Mouse (Mus musculus) limb, embryonic 14.5 days (tissue): ENCODE measurements around the gene Epdr1. TPM values are rescaled to one million over a fixed set of nuclear protein-coding genes. Genes with fewer than 3 reads are reported as not detected.
"Not testable (repeated sequence)": the region's sequence is repeated elsewhere in the genome, so short reads cannot be mapped to it uniquely, and the experiment has no call there.

Experiments
- ATAC-seq: fragments of 200-750 bp; cut with Nextera tagmentation; 2 replicates; pipeline ENCODE4 v1.8.0; 2017; ENCODE audit warnings: low read depth, moderate number of reproducible peaks, moderate TSS enrichment; ENCODE audit not compliant: low FRiP score
- DNase-seq: peaks from one replicate; pipeline ENCODE4 v3.0.0-alpha.2; 2015; ENCODE audit warnings: low spot score
- H3K27ac ChIP-seq: fragments of 300-500 bp; sonication (generic); replicated peaks from 2 replicates; pipeline ENCODE4 v1.5.1; 2014; ENCODE audit warnings: low read depth, mild to moderate bottlenecking, low read length, moderate library complexity, mixed read lengths
- H3K27me3 ChIP-seq: fragments of 300-500 bp; sonication (generic); 2 replicates; pipeline ENCODE4 v1.6.1; 2014; ENCODE audit warnings: low read length, mixed read lengths; ENCODE audit not compliant: control insufficient read depth, insufficient read depth
- H3K36me3 ChIP-seq: fragments of 300-500 bp; sonication (generic); 2 replicates; pipeline ENCODE4 v1.6.1; 2014; ENCODE audit warnings: mild to moderate bottlenecking, low read length, moderate library complexity, mixed read lengths; ENCODE audit not compliant: control insufficient read depth, insufficient read depth
- H3K4me1 ChIP-seq: fragments of 300-500 bp; sonication (generic); 2 replicates; pipeline ENCODE4 v1.6.1; 2014; ENCODE audit warnings: antibody characterized with exemption, low read length, mixed read lengths; ENCODE audit not compliant: control insufficient read depth, insufficient read depth
- H3K4me2 ChIP-seq: fragments of 300-500 bp; sonication (generic); replicated peaks from 2 replicates; pipeline ENCODE4 v1.6.1; 2014; ENCODE audit warnings: low read depth, mild to moderate bottlenecking, low read length, moderate library complexity; ENCODE audit not compliant: severe bottlenecking
- H3K4me3 ChIP-seq: fragments of 300-500 bp; sonication (generic); replicated peaks from 2 replicates; pipeline ENCODE4 v1.5.1; 2014; ENCODE audit warnings: low read length
- H3K9ac ChIP-seq: fragments of 300-500 bp; sonication (generic); 2 replicates; pipeline ENCODE4 v1.6.1; 2014; ENCODE audit warnings: mild to moderate bottlenecking, low read depth, low read length, moderate library complexity; ENCODE audit not compliant: severe bottlenecking
- H3K9me3 ChIP-seq: fragments of 300-500 bp; sonication (generic); 2 replicates; pipeline ENCODE4 v1.6.1; 2016; ENCODE audit warnings: low read length; ENCODE audit not compliant: control insufficient read depth
- POLR2A ChIP-seq: fragments of 200-500 bp; IDR thresholded peaks from 2 replicates; pipeline ENCODE4 v1.8.0; 2012; ENCODE audit warnings: inconsistent platforms, mild to moderate bottlenecking, moderate library complexity, borderline replicate concordance; ENCODE audit not compliant: insufficient read depth, insufficient read length; ENCODE audit errors: extremely low read depth
- WGBS: fragments of 180-500 bp; shearing (Covaris S2); extraction: QIAGEN DNeasy Blood & Tissue Kit; methylation state at CpG from one replicate; pipeline ENCODE4 v1.1.7; 2014; 5-methylcytosine and 5-hydroxymethylcytosine counted together
- polyA plus RNA-seq, 2 experiments: library from polyadenylated mRNA; depleted of rRNA in 1 of 2; stranded (reverse) in 1 of 2; unstranded in 1 of 2; fragments of >200 nt; fragmentation: Nextera tagmentation in 1 of 2; extraction: Ambion mirVana in 1 of 2; gene quantifications; 2 replicates each; pipeline versions ENCODE4 v1.2.1 to v1.2.3; 2012 to 2014

Gene Epdr1
- polyA plus RNA-seq, 2 experiments, result 12.4 to 16.3 TPM

DNA sequence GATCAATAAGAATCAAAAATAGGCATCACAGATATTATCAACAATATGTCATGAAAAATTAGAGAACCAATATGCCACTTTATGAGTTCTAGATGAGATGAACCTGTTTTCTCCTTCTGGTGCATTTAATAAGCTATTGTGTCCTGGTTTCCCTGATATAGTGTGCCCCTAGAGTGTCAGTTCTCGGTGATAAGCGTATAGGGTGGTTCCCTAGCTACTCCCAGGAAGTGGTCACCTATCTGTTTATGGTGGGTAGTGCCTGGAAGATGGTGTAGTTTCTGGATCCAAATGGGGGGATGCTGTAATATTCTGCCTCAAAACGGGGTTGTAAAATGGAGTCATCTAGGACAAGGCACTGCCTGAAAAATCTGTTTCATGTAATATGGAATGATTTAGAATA lies 43.8 kb downstream of the Epdr1 start:
- Histone ChIP-seq H3K27me3 (no peaks in the 10 kb centered on the region), H3K4me2 (no peak overlapping the region), H3K9me3 (no peaks in the 10 kb centered on the region), H3K4me3 (no peak overlapping the region), H3K27ac (no peak overlapping the region), H3K9ac (no peak overlapping the region), H3K36me3 (no peaks in the 10 kb centered on the region), H3K4me1 (no peaks in the 10 kb centered on the region)
- no peak for ATAC-seq
- no peak for DNase-seq
- TF ChIP-seq POLR2A, result no peak
- 86% methylated on average over 3 of the region's 3 CpGs for WGBS

DNA sequence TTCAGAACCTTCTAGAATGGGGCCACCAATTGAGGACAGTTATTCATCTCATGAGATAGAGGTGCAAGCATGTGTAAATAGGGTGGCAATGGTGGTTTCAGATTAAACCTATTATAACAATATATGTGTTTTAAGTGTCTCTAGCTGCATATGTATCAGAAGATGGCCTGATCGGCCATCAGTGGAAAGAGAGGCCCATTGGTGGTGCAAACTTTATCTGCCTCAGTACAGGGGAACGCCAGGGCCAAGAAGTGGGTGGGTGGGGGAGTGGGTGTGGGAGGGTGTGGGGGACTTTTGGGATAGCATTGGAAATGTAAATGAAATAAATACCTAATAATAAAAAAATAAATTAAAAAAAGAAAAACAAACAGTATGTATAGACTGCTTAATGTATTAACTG lies 45.0 kb downstream of the Epdr1 start:
- not testable (repeated sequence) for DNase-seq, H3K27me3 ChIP-seq, H3K4me1 ChIP-seq, ATAC-seq, H3K9me3 ChIP-seq, H3K36me3 ChIP-seq, H3K27ac ChIP-seq, H3K4me2 ChIP-seq, H3K4me3 ChIP-seq, H3K9ac ChIP-seq
- 88% methylated on average over 2 of the region's 2 CpGs for WGBS

DNA sequence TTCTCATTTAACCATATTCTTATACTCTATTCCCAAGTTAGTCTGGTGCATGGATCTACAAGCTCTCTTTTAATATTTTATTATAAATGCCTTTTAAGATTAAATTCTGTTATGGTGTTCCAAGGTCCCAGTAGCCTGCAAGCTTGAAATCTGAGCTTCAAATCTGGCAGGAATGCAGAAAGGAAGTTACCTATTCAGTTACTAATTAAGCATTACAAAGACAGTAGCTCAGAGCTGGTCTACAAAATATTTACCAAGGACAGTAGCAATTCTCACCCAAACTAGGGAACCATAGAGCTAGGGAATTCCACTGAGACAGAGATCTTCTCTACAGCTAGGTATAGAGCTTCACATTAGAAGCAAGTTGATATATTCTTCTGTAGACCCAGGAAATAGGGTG lies 49.6 kb downstream of the Epdr1 start:
- not testable (repeated sequence) for ATAC-seq, H3K4me1 ChIP-seq, DNase-seq, H3K36me3 ChIP-seq, H3K4me3 ChIP-seq, H3K27ac ChIP-seq, H3K9ac ChIP-seq, H3K9me3 ChIP-seq, H3K27me3 ChIP-seq, H3K4me2 ChIP-seq

GRCm38 (mm10) chr13:19562510-19562909 lies 57.2 kb downstream of the Epdr1 start:
- Histone ChIP-seq H3K4me2 (no peak overlapping the region), H3K4me1 (no peaks in the 10 kb centered on the region), H3K27me3 (no peaks in the 10 kb centered on the region), H3K36me3 (no peaks in the 10 kb centered on the region), H3K9ac (no peak overlapping the region), H3K4me3 (no peak overlapping the region), H3K27ac (no peak overlapping the region), H3K9me3 (no peaks in the 10 kb centered on the region)
- WGBS, result 87% methylated on average over 1 of the region's 1 CpGs
- ATAC-seq (no peak), DNase-seq (no peak)
- no peak for TF ChIP-seq POLR2A

- WGBS, result 67% methylated on average over 4 of the region's 4 CpGs
- no peak for TF ChIP-seq POLR2A
- DNase-seq (peak; percentile 17), ATAC-seq (no peak)
- no peak overlapping the region for H3K4me3 ChIP-seq
- no peaks in the 10 kb centered on the region for H3K4me1 ChIP-seq
- H3K9ac ChIP-seq, result no peak overlapping the region
- no peak overlapping the region for H3K27ac ChIP-seq
- no peaks in the 10 kb centered on the region for H3K36me3 ChIP-seq
- no peaks in the 10 kb centered on the region for H3K27me3 ChIP-seq
- H3K4me2 ChIP-seq, result no peak overlapping the region
- H3K9me3 ChIP-seq, result no peaks in the 10 kb centered on the region
Measured at GRCm38 (mm10) chr13:19555391-19555790, 64.3 kb downstream of the Epdr1 start.

Other genes with a start within 250 kb of the Epdr1 start
- 61.7 and 63.5 TPM in 2 replicates for gene Stard3nl, start 224.1 kb downstream of the Epdr1 start, polyA plus RNA-seq (2012; rRNA removed)
- gene Stard3nl, start 224.1 kb downstream of the Epdr1 start, polyA plus RNA-seq (2014; fragmentation: Nextera tagmentation; extraction: Ambion mirVana), result 75.9 and 83.1 TPM in 2 replicates
- 6.7 and 6.9 TPM in 2 replicates for gene Sfrp4, start 3.2 kb upstream of the Epdr1 start, polyA plus RNA-seq (2012; rRNA removed)
- gene Sfrp4, start 3.2 kb upstream of the Epdr1 start, polyA plus RNA-seq (2014; fragmentation: Nextera tagmentation; extraction: Ambion mirVana), result 4.5 and 7.1 TPM in 2 replicates
- not detected in 2 replicates for gene Nme8, start 77.9 kb upstream of the Epdr1 start, polyA plus RNA-seq (2012; rRNA removed)
- gene Nme8, start 77.9 kb upstream of the Epdr1 start, polyA plus RNA-seq (2014; fragmentation: Nextera tagmentation; extraction: Ambion mirVana), result not detected in 2 replicates
- 0.20 and 0.30 TPM in 2 replicates for gene Gpr141, start 204.3 kb upstream of the Epdr1 start, polyA plus RNA-seq (2012; rRNA removed)
- gene Gpr141, start 204.3 kb upstream of the Epdr1 start, polyA plus RNA-seq (2014; fragmentation: Nextera tagmentation; extraction: Ambion mirVana), result 0.59 and 0.94 TPM in 2 replicates